Mouse (Mus musculus): ENCODE results near the gene Smc5.

GRCm38 (mm10) chr19:23317295-23317988 lies 43.7 kb upstream of the Smc5 start:
- TF ChIP-seq CTCF (IDR thresholded peaks at IDR 0.05; ENCODE audit: insufficient read depth, low read depth, low read length) (no peak), POLR2A (IDR thresholded peaks at IDR 0.05; ENCODE audit: insufficient read depth, low read depth, low read length) (no peak)

Measured in olfactory bulb, adult 2 months (tissue).